Mouse (Mus musculus) erythroblast, embryonic 14.5 days (primary cell): ENCODE measurements around the gene Hfe2.

Source experiments
- GATA1 ChIP-seq: IDR thresholded peaks from 2 replicates; pipeline ENCODE4 v1.6.1; 2012; ENCODE audit warnings: low read length, inconsistent platforms, mixed read lengths
- TAL1 ChIP-seq: IDR thresholded peaks from 3 replicates; pipeline ENCODE4 v1.6.1; 2012; ENCODE audit warnings: low read length, inconsistent platforms, mixed read lengths

- TF ChIP-seq GATA1 (no peak), TAL1 (no peak)
Measured at GRCm38 (mm10) chr3:96569506-96569905, 44.5 kb downstream of the Hfe2 start.
